Mouse (Mus musculus) limb, embryonic 13.5 days (tissue): ENCODE measurements around the gene Foxa3. TPM values are rescaled to one million over a fixed set of nuclear protein-coding genes. Genes with fewer than 3 reads are reported as not detected.
"Not testable (repeated sequence)": the region's sequence is repeated elsewhere in the genome, so short reads cannot be mapped to it uniquely, and the experiment has no call there.

Experiments
- ATAC-seq: fragments of 200-750 bp; cut with Nextera tagmentation; 2 replicates; pipeline ENCODE4 v1.8.0; 2017; ENCODE audit warnings: low read depth, moderate number of reproducible peaks, moderate TSS enrichment; ENCODE audit not compliant: low FRiP score
- H3K27ac ChIP-seq: fragments of 300-500 bp; sonication (generic); 2 replicates; pipeline ENCODE4 v1.5.1; 2015; ENCODE audit warnings: inconsistent platforms, mild to moderate bottlenecking, moderate library complexity
- H3K27me3 ChIP-seq: fragments of 300-500 bp; sonication (generic); 2 replicates; pipeline ENCODE4 v1.6.1; 2015; ENCODE audit warnings: mild to moderate bottlenecking, inconsistent platforms
- H3K36me3 ChIP-seq: fragments of 300-500 bp; sonication (generic); 2 replicates; pipeline ENCODE4 v1.6.1; 2015; ENCODE audit warnings: inconsistent platforms, mild to moderate bottlenecking, moderate library complexity
- H3K4me1 ChIP-seq: fragments of 300-500 bp; sonication (generic); 2 replicates; pipeline ENCODE4 v1.6.1; 2015; ENCODE audit warnings: inconsistent platforms
- H3K4me2 ChIP-seq: fragments of 300-500 bp; sonication (generic); replicated peaks from 2 replicates; pipeline ENCODE4 v1.6.1; 2015; ENCODE audit warnings: inconsistent platforms, mild to moderate bottlenecking, moderate library complexity
- H3K4me3 ChIP-seq: fragments of 300-500 bp; sonication (generic); 2 replicates; pipeline ENCODE4 v1.5.1; 2015; ENCODE audit warnings: moderate library complexity, mild to moderate bottlenecking, inconsistent platforms
- H3K9ac ChIP-seq: fragments of 300-500 bp; sonication (generic); 2 replicates; pipeline ENCODE4 v1.6.1; 2015; ENCODE audit warnings: mild to moderate bottlenecking, inconsistent platforms
- H3K9me3 ChIP-seq: fragments of 300-500 bp; sonication (generic); 2 replicates; pipeline ENCODE4 v1.6.1; 2016; ENCODE audit warnings: inconsistent platforms
- WGBS: fragments of 180-500 bp; shearing (Covaris S2); methylation state at CpG from one replicate; pipeline ENCODE4 v1.1.7; 2015; 5-methylcytosine and 5-hydroxymethylcytosine counted together
- polyA plus RNA-seq: library from polyadenylated mRNA; unstranded; fragments of >200 nt; fragmentation: Nextera tagmentation; extraction: Ambion mirVana; gene quantifications from 2 replicates; pipeline ENCODE4 v1.2.1, GENCODE M21; 2015

Foxa3 gene
- 3.5 and 4.1 TPM in 2 replicates for polyA plus RNA-seq

- H3K9ac ChIP-seq: peak within 1 kb of the TSS; percentile 97
- peaks cover 44% of the 10 kb centered on the region for H3K27me3 ChIP-seq
- no peak within 1 kb of the TSS for H3K27ac ChIP-seq
- 3% methylated on average over 26 of the region's 30 CpGs for WGBS
- ATAC-seq: peak; percentile 19
- H3K4me3 ChIP-seq: peak within 1 kb of the TSS; percentile 84
- H3K36me3 ChIP-seq: no peaks in the 10 kb centered on the region
- H3K4me2 ChIP-seq: peak within 1 kb of the TSS; percentile 93
- H3K4me1 ChIP-seq: peaks cover 28% of the 10 kb centered on the region
- H3K9me3 ChIP-seq: no peaks in the 10 kb centered on the region
These were observed at the start of gene Foxa3 for GRCm38 (mm10) chr7:19023357-19023814. Gene Foxa3 (minus strand): TSS chr7:19023538.

DNA sequence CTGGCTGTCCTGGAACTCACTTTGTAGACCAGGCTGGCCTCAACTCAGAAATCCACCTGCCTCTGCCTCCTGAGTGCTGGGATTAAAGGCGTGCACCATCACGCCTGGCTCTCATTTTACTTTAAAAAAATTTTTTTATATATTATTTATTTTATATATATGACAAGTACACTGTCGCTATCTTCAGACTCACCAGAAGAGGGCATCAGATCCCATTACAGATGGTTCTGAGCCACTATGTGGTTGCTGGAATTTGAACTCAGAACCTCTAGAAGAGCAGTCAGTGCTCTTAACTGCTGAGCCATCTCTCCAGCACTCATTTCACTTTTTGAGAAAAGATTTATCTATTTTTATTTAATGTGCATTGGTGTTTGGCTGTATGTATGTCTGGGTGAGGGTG, 47.7 kb upstream of the Foxa3 start:
- WGBS: 57% methylated on average over 3 of the region's 3 CpGs
- not testable (repeated sequence) for H3K27ac ChIP-seq, ATAC-seq, H3K4me3 ChIP-seq, H3K4me1 ChIP-seq, H3K36me3 ChIP-seq, H3K4me2 ChIP-seq, H3K9ac ChIP-seq, H3K9me3 ChIP-seq
- H3K27me3 ChIP-seq: peaks cover 20% of the 10 kb centered on the region

DNA sequence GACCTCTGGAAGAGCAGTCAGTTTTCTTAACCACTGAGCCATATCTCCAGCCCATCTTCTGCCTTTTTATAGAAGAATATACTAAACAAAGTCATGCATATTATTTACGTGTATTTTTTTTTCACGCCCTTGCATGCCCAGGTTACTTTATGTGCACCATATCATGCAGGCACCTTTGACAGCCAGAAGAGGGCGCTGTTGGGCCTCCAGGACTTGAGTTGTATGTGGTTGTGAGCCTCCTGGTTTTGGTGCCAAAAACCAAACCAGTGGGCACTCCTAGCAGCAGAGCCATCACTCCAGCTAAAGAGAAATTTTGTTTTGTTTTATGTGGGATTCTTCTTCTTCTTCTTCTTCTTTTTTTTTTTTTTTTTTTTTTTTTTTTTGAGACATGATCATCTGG, 46.2 kb upstream of the Foxa3 start:
- H3K27me3 ChIP-seq: peaks cover 35% of the 10 kb centered on the region
- no peak for ATAC-seq
- H3K36me3 ChIP-seq: no peaks in the 10 kb centered on the region
- H3K4me1 ChIP-seq: no peaks in the 10 kb centered on the region; the same call in 1 of the 2 replicates
- no peak overlapping the region for H3K27ac ChIP-seq
- H3K9ac ChIP-seq: no peak overlapping the region
- peaks cover 8% of the 10 kb centered on the region; the same call in 1 of the 2 replicates for H3K9me3 ChIP-seq
- no peak overlapping the region for H3K4me2 ChIP-seq
- H3K4me3 ChIP-seq: no peak overlapping the region
- 50% methylated on average over 3 of the region's 3 CpGs for WGBS

GRCm38 (mm10) chr7:19068707-19069106, 45.4 kb upstream of the Foxa3 start:
- Histone ChIP-seq H3K4me3 (no peak overlapping the region), H3K9me3 (peaks cover 8% of the 10 kb centered on the region; the same call in 1 of the 2 replicates), H3K36me3 (no peaks in the 10 kb centered on the region), H3K4me1 (no peaks in the 10 kb centered on the region; the same call in 1 of the 2 replicates), H3K27me3 (peaks cover 43% of the 10 kb centered on the region), H3K4me2 (no peak overlapping the region), H3K9ac (no peak overlapping the region), H3K27ac (no peak overlapping the region)
- ATAC-seq: no peak
- WGBS: 3% methylated on average over 2 of the region's 2 CpGs

DNA sequence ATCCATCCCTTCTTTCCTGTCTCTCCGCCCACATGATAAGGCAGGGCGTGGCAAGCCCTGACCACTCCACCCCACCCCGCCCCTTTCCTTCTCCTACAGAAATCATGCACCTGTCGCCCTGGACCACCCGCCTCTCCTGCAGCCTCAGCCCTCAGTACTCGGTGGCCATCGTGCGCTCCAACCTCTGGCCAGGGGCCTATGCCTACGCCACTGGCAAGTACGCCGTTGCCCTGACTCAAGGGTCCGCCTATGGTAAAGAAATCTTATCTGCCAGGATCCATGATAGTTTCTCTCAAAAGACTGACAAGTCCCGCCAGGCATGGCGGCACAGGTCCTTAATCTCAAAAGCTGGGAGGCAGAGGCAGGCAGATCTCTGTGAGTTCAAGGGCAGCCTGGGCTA, 44.6 kb upstream of the Foxa3 start:
- ATAC-seq: no peak
- H3K4me1 ChIP-seq: no peaks in the 10 kb centered on the region; the same call in 1 of the 2 replicates
- H3K36me3 ChIP-seq: no peaks in the 10 kb centered on the region
- H3K27me3 ChIP-seq: peaks cover 49% of the 10 kb centered on the region
- no peak overlapping the region for H3K4me2 ChIP-seq
- no peak overlapping the region for H3K4me3 ChIP-seq
- peaks cover 8% of the 10 kb centered on the region; the same call in 1 of the 2 replicates for H3K9me3 ChIP-seq
- no peak overlapping the region for H3K27ac ChIP-seq
- no peak overlapping the region for H3K9ac ChIP-seq
- WGBS: 67% methylated on average over 11 of the region's 14 CpGs

DNA sequence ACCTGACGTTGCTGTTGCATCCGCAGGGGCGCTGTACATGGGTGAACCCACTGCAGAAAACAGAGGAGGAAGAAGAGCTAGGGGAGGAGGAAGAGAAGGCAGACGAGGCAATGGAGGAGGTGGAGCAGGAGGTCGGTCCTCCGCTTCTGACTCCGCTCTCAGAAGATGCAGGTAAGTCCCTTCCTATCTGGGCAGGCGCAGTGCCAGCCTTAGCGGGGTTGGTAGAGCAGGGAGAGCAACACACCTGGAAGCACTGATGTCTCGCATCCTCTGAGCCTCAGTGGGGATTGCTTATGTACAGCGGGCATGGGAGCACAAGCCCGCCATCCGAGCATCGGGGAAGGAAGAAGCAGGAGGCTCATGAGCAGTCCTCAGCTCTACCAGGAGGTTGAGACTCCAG, 43.7 kb upstream of the Foxa3 start:
- Histone ChIP-seq H3K36me3 (no peaks in the 10 kb centered on the region), H3K4me2 (no peak overlapping the region), H3K27ac (no peak overlapping the region), H3K9ac (no peak overlapping the region), H3K4me1 (no peaks in the 10 kb centered on the region; the same call in 1 of the 2 replicates), H3K27me3 (peaks cover 49% of the 10 kb centered on the region), H3K9me3 (peaks cover 8% of the 10 kb centered on the region; the same call in 1 of the 2 replicates), H3K4me3 (no peak overlapping the region)
- WGBS: 45% methylated on average over 14 of the region's 14 CpGs
- no peak for ATAC-seq

- no peaks in the 10 kb centered on the region; the same call in 1 of the 2 replicates for H3K4me1 ChIP-seq
- ATAC-seq: no peak
- H3K4me3 ChIP-seq: peak overlapping the region; percentile 24
- H3K27ac ChIP-seq: no peak overlapping the region
- WGBS: 53% methylated on average over 13 of the region's 13 CpGs
- H3K27me3 ChIP-seq: peaks cover 49% of the 10 kb centered on the region
- H3K9me3 ChIP-seq: peaks cover 8% of the 10 kb centered on the region; the same call in 1 of the 2 replicates
- H3K9ac ChIP-seq: peak overlapping the region; percentile 26; the same call in 1 of the 2 replicates
- H3K4me2 ChIP-seq: peak overlapping the region; percentile 48
- H3K36me3 ChIP-seq: no peaks in the 10 kb centered on the region
These were observed 42.6 kb upstream of the Foxa3 start for GRCm38 (mm10) chr7:19065896-19066295.

DNA sequence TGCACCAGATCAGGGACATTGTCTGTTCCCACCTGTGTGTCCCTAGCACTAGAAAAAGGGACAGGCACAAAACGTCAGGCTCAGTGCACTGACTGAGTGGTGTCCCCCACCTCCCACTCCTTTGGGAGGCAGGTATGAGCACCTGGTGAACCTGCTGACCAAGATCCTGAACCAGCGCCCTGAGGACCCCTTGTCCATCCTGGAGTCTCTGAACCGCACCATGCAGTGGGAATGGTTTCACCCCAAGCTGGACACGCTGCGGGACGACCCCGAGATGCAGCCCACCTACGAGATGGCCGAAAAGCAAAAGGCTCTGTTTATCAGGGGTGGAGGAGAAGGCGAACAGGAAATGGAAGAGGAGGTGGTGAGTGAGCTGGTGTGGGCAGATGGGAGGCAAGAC, 34.1 kb upstream of the Foxa3 start:
- 90% methylated on average over 10 of the region's 10 CpGs for WGBS
- no peak for ATAC-seq

DNA sequence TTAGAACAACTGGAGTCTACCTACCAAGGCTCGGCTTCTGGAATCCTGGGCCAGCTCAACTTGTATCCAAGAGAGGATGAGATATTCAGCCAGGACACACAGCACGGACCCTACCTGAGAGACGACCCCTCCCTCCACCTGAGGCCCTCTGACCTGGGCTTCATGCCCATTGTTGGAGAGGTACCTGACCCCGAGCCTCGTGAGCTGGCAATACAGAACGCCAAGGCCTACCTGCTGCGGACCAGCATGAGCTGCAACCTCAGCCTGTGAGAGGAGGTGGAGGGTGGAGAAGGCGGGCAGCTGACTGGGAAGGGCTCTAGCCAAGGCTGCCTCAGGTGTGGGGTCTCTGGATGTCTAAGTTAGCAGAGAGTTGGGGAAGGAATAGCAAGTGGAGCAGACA, 31.8 kb upstream of the Foxa3 start:
- H3K9me3 ChIP-seq: no peaks in the 10 kb centered on the region
- WGBS: 87% methylated on average over 8 of the region's 8 CpGs
- H3K4me3 ChIP-seq: no peak overlapping the region
- peaks cover 53% of the 10 kb centered on the region for H3K36me3 ChIP-seq
- no peak overlapping the region for H3K4me2 ChIP-seq
- no peak for ATAC-seq
- H3K9ac ChIP-seq: no peak overlapping the region
- H3K27ac ChIP-seq: no peak overlapping the region
- H3K4me1 ChIP-seq: peaks cover 11% of the 10 kb centered on the region
- H3K27me3 ChIP-seq: no peaks in the 10 kb centered on the region

More for the DNA sequence above, 34.1 kb upstream of the Foxa3 start:
- H3K9ac ChIP-seq: no peak overlapping the region
- H3K27ac ChIP-seq: no peak overlapping the region
- H3K4me3 ChIP-seq: no peak overlapping the region
- H3K4me2 ChIP-seq: no peak overlapping the region
- peaks cover 31% of the 10 kb centered on the region for H3K36me3 ChIP-seq
- peaks cover 11% of the 10 kb centered on the region for H3K4me1 ChIP-seq
- no peaks in the 10 kb centered on the region for H3K27me3 ChIP-seq
- no peaks in the 10 kb centered on the region for H3K9me3 ChIP-seq

DNA sequence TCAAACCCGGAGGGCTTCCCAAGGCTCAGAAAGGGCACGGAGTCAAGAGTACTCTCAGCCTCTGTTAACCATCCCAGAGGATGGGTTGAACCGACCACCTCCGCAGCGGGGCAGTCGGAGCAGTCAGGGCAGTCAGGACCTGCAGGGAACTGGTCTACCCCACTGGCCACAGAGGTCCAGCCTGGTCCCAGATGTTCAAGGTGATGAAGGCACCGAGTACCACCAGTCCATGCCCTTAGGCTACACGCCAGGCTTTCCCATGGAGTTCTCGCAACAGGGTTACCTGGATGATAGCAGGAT, 31.4 kb upstream of the Foxa3 start:
- no peak overlapping the region for H3K9ac ChIP-seq

GRCm38 (mm10) chr7:19054047-19054776, 30.9 kb upstream of the Foxa3 start, which contains the start of gene Rsph6a:
Gene Rsph6a (plus strand): TSS chr7:19054690.
- peak within 1 kb of the TSS; percentile 53 for H3K4me2 ChIP-seq
- peaks cover 62% of the 10 kb centered on the region for H3K36me3 ChIP-seq
- no peak within 1 kb of the TSS; the same call in 1 of the 2 replicates for H3K27ac ChIP-seq
- peaks cover 11% of the 10 kb centered on the region for H3K4me1 ChIP-seq
- H3K4me3 ChIP-seq: peak within 1 kb of the TSS; percentile 7
- no peaks in the 10 kb centered on the region for H3K9me3 ChIP-seq
- 28% methylated on average over 33 of the region's 33 CpGs for WGBS
- H3K27me3 ChIP-seq: no peaks in the 10 kb centered on the region
- H3K9ac ChIP-seq: peak within 1 kb of the TSS; percentile 43; the same call in 1 of the 2 replicates
- peak; percentile 37 for ATAC-seq

More for the DNA sequence above, 31.4 kb upstream of the Foxa3 start:
- H3K27ac ChIP-seq: no peak overlapping the region
- H3K4me3 ChIP-seq: peak overlapping the region; percentile 7; the same call in 1 of the 2 replicates
- H3K4me1 ChIP-seq: peaks cover 11% of the 10 kb centered on the region
- H3K27me3 ChIP-seq: no peaks in the 10 kb centered on the region
- ATAC-seq: peak; percentile 22; the same call in 1 of the 2 replicates
- H3K4me2 ChIP-seq: peak overlapping the region; percentile 53
- no peaks in the 10 kb centered on the region for H3K9me3 ChIP-seq
- WGBS: 65% methylated on average over 9 of the region's 9 CpGs
- peaks cover 57% of the 10 kb centered on the region for H3K36me3 ChIP-seq

- Histone ChIP-seq H3K27me3 (no peaks in the 10 kb centered on the region), H3K9ac (no peak overlapping the region), H3K36me3 (peaks cover 73% of the 10 kb centered on the region), H3K27ac (no peak overlapping the region), H3K4me3 (no peak overlapping the region), H3K9me3 (no peaks in the 10 kb centered on the region), H3K4me1 (peaks cover 11% of the 10 kb centered on the region), H3K4me2 (no peak overlapping the region)
- 93% methylated on average over 7 of the region's 7 CpGs for WGBS
- no peak for ATAC-seq
These were observed 29.8 kb upstream of the Foxa3 start for GRCm38 (mm10) chr7:19053136-19053532.
